Mouse (Mus musculus): ENCODE measurements at regions not wholly inside any gene's neighbourhood (a gene's known extent, or its start where the extent isn't known, plus 50 kb on each side); places are given as distances from the start of the nearest gene placed in this dataset.
A peak's percentile ranks its signal among the peaks of the same experiment; 100 is the strongest.
"Not testable (repeated sequence)": the region's sequence is repeated elsewhere in the genome, so short reads cannot be mapped to it uniquely, and the experiment has no call there.

DNA sequence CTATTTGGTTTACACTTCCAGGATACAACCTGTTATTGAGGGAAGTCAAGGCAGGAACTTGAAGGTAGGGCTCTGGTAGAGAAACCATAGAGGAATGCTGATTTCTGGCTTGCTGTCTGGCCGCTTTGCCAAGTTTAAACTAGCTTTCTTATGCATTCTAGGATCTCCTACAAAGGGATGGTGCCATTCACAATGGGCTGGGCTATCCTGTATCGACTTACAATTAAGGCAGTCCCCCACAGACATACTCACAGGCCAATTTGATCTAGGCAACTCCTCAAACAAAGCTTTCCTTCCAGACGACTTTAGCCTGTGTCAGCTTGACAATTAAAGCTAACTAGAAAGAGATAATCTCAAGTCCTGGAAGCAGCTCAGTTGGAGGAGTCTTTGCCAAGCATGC is 83.1 kb downstream of the Phlda1 start:
- DNase-seq (ENCODE audit: low spot score in 2 of 2), result no peak

DNA sequence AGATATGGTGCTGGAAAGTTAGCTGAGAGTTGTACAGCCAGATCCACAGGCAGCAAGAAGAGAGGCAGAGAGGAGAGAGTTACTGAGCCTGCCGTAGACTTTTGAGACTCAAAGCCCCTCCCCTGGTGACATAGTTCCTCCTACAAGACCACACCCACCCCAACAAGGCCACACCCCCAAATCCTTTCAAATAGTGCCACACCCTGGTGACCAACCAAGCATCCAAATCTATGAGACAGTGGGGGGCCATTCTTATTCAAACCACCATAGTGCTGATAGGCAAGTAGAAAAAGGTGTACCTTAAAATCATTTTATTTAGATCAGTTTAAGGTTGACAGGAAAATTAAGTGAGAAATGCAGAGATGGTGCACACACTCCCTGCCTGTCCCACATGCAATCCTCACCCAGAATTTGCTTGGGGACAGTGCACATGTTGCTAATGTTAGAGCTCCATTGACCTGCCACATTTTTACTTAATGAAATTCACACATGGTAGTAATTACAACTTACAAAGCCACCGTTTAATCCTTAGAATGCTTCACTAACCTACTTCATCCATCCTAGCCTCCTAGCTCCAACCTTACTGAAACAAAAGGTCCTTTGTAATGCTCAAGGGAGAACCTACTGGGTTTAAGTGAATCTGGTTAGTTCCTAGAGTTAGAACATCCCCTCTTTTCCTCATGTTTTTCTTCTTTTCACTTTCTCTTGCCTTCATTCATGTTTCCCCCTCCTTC is 86.5 kb downstream of the Phlda1 start:
- DNase-seq (ENCODE audit: low spot score in 2 of 2), result no peak

GRCm38 (mm10) chr10:111593280-111593679 is 87.2 kb downstream of the Phlda1 start:
- no peak for DNase-seq (ENCODE audit: low spot score in 2 of 2)

- DNase-seq (ENCODE audit: low spot score in 2 of 2), result no peak
Measured at GRCm38 (mm10) chr10:111594171-111594570, 88.1 kb downstream of the Phlda1 start.

- no peak for DNase-seq (ENCODE audit: low spot score in 2 of 2)
Measured at GRCm38 (mm10) chr10:111594651-111595050, 88.6 kb downstream of the Phlda1 start.

GRCm38 (mm10) chr10:111595513-111595995 is 89.5 kb downstream of the Phlda1 start:
- DNase-seq (ENCODE audit: low spot score in 2 of 2), result no peak

- DNase-seq (ENCODE audit: low spot score in 2 of 2), result no peak
Measured at GRCm38 (mm10) chr10:111598650-111599049, 92.6 kb downstream of the Phlda1 start.

DNA sequence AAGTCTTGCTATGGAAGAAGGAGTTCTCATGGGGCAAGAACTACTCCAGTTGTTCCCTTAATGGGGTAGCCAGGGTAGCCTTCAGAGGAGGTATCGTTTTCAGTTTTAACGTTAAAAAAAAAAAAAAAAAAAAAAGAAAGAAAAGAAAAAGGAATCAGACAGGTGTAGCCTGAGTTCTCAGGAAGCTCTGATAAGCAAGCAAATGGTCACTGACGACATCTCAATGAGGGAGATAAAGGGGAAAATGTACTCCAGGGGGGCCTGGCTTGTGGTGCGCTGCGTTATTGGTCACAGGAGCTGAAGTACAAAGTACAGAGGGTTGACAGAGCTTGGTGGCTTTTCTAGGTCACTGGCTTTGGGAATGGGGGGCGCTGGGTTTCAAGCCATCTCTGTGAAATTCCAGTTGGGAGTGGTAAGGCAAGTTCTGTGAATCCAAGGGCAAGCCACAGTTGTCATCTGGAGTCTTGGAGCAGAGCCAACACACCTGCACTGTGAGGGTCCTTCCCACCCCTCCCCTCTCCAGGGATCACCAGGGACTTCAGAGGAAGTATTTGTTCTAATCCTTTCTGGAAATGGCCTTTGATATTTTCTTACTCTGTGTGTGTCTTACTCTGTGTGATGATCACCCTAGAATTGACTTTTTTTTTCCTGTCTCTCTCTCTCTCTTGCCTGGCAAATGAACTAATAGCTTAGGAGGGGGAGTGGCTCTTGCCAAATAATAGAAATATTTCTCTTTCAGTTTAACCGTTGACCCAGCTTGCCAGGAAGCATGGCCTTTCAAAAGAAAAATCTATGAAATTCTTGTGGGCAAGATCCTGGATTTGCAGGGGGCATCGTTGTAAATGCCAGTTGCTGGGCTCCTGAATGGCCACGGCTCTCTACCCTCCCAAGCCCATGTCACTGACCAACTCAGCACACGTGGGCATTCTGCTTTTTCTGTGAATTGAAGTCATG is 93.5 kb downstream of the Phlda1 start:
- DNase-seq (ENCODE audit: low spot score in 2 of 2), result no peak

DNA sequence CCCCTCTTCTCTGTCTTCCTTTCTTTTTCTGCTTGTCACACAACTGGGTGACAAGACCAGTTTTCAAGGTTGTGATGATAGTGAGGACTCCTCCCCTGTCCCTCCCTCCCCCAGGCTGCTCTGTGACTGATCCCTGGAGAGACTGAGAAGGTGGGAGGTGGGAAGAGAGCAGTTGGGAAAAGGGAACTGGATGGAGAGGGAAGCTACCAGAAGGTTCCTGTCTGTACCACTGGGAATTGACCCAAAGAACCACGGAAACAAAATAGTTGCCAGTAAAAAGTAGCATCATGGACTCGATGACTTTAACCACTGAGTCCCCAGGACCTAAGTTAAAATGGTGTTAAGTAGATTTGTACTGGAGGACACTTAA is 94.2 kb downstream of the Phlda1 start:
- DNase-seq (ENCODE audit: low spot score in 2 of 2), result no peak

DNA sequence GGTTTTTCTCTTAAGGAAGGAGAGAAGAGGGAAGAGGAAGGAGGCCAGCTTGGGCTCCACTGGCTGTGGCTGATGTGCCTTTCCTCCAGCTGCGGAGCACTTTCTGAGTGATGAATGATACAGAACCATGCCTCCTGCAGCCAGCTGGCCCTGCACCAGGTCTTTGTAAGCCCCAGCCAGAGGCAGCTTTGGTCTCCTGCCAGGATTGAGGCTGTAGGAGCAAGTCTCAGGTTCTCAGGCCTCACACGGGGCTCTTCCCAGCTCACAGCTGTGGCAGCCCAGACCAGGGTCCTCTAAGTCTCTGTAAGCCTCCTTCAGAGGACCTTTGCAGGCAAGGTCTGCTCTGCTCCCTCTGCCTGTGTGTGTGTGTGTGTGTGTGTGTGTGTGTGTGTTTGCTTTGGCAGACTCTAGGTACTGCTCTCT is 94.6 kb downstream of the Phlda1 start:
- DNase-seq (ENCODE audit: low spot score in 2 of 2), result peak; percentile 5 to 58

DNA sequence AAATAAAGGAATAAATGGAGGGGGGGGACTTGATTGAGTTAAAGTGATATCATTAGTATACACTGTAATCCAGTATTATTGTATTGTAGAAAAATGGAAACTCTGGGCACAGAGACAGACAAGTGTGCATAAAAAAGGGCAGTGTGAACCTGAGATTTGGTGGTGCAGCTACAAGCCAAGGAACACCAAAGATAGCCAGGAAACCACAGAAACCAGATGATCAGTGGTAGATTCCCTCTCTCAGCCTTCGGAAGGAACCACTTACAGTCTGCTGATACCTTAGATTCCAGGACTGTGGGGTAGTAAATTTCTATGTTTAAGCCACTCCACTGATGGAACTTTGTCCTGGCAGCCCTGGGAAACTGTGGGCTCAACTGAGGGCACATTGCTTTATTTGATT is 97.1 kb downstream of the Phlda1 start:
- no peak for DNase-seq (ENCODE audit: low spot score in 2 of 2)

DNA sequence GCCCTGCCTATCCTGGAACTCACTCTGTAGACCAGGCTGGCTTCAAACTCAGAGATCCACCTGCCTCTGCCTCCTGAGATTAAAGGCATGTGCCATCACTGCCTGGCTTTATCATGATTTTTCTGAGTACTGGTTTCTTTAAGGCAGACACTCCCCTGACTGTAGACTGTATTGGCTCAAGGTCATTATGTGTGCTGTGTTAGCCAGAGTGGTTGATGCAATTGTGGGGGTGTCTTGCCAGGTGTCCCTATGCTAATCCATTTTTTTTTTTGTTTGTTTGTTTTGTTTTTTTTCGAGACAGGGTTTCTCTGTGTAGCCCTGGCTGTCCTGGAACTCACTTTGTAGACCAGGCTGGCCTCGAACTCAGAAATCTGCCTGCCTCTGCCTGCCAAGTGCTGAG is 101.3 kb downstream of the Phlda1 start:
- not testable (repeated sequence) for DNase-seq (ENCODE audit: low spot score in 2 of 2)

DNA sequence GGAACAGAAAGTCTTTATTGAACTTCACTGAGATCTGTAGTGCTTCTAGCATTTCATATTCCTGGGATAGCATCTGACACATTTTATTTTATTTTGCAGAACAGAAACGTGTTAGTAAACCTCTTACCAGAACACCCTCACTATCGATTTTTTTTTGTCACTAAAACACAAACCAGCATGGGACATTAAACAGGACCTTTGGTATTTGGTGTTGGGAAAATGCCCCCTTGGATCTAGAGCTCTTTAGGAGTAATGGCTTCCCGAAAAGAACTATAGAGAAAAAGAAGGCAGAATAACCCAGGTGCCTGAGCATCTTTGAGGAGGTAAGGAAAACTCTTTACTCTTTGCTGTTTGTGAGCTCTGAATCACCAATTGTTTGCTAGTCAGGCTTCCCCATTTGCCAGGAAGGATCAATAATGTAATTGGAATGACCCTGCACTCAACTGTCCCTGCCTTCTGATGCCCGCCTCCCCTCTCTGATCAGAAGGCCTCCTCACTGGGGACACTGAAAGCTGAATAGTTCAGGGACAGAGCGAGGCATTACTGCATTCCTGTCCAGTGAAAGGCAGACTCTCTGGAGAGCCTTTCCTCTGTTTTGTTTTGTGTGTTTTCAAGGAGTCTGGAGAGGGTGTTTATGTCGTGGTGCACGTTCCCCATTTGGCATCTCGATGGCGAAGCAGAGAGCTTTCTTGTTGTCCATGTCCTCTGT is 102.5 kb downstream of the Phlda1 start:
- DNase-seq (ENCODE audit: low spot score in 2 of 2), result no peak

DNA sequence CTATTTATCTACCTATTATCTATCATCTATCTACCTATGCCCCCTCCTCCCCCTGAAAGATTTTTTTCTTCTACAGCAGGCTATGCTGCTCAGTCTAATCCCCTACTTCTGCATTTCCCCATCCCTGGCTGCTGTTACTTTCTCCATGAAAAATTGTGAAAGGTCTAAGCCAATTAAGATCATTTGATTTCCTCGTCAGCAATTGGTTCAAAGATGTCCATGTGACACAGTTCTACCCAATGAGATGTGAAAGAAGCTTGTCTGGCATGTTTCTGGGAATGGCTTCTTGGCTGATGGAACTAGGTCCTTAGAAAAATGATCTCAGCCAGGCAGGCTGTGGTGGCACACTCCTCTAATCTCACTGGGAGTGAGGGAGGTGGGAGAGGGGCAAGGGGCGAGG is 103.8 kb downstream of the Phlda1 start:
- DNase-seq (ENCODE audit: low spot score in 2 of 2), result no peak

GRCm38 (mm10) chr10:111619627-111620270 is 113.7 kb downstream of the Phlda1 start:
- DNase-seq (ENCODE audit: low spot score in 2 of 2), result no peak

DNA sequence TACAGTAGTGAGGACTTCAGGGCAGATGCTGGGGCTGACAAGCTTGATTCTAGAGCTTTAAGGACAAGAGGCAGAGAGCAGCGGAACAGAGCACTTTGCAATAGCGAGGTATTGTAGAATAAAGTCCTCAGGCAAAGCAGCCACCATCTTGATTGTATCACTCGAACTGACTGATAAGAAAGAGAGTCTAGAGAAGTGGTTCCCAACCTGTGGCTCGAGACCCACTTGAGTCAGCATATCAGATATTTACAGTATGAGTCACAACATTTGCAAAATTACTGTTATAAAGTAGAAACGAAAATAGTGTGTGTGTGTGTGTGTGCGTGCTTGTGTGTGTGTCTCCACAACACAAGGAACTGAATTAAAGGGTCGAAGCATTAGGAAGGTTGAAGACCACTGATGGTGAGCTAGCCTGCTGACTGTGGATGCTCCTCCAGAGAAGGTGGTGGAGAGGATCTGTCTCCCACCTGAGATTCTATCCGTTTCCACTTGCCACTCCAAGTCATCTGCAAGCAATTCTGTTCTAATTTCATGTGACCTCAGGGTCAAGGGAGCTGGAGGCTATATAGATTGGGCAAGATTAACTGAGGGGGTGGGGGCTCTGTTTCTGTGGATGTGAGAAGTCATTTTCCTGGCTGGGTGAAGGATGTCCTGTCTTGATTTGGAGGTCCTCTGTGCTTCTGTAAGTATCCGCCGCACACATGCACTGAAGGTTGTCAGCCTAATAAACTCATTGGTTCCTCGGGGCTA is 115.0 kb downstream of the Phlda1 start:
- DNase-seq (ENCODE audit: low spot score in 2 of 2), result no peak

- DNase-seq (ENCODE audit: low spot score in 2 of 2), result no peak
Measured at GRCm38 (mm10) chr10:111622789-111623188, 116.7 kb downstream of the Phlda1 start.

DNA sequence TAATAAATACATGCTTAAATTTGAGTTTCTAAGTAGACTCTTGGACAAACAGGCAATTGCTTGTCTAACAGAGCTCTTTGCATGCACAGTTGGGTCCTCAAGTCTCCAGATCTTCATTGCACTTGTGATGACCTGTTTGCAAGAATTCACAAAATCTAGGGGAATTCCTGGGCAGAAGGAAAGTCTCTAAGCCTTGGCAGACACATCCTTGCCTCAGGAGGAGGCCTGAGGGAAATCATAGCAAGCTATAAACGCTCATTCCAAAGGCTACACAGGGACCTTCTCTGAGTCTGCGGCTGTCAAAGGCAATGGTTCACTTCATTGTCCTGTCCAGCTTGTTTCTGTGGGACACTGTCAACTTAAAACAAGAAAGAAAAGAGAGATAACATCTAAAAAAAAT is 117.9 kb downstream of the Phlda1 start:
- DNase-seq (ENCODE audit: low spot score in 2 of 2), result no peak

GRCm38 (mm10) chr10:111624624-111625023 is 118.5 kb downstream of the Phlda1 start:
- no peak for DNase-seq (ENCODE audit: low spot score in 2 of 2)

DNA sequence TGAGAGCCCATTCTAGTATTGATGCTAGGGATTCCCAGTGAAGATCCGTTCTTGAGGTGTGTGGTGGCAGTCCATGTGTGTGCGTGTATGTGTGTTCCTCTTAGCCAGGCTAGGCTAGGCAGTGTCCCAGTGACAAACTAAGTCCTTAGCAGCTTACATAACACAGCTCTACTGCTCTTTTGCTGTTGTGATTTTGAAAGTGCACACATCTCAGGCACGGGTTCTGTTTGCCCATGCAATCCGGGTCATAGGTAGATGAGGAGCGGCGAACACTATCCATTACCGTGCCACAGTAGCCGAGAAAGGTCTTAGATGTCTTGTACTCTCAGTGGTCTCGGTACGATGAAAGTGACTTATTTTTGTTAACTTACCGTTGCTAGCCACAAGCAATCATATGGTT is 119.5 kb downstream of the Phlda1 start:
- DNase-seq (ENCODE audit: low spot score in 2 of 2), result no peak
